Mouse (Mus musculus) CH12.LX (cell line): ENCODE data around the gene Rprd1b.

Experiments
- CTCF ChIP-seq, 2 experiments: IDR thresholded peaks in 1 of 2; conservative IDR thresholded peaks in 1 of 2; 2 replicates each; pipeline ENCODE4 v1.5.1; 2011 to 2012; ENCODE audit warnings: low read depth in 2 of 2, low read length in 2 of 2, improper control_type of control experiment in 1 of 2, inconsistent platforms in 1 of 2, mild to moderate bottlenecking in 1 of 2, moderate library complexity in 1 of 2
- HCFC1 ChIP-seq: IDR thresholded peaks from 2 replicates; pipeline ENCODE4 v1.6.1; 2012; ENCODE audit warnings: low read depth, mild to moderate bottlenecking, inconsistent platforms, low read length, improper control_type of control experiment
- MYC ChIP-seq: IDR thresholded peaks from 2 replicates; pipeline ENCODE4 v1.6.1; 2011; ENCODE audit warnings: low read depth, mild to moderate bottlenecking, improper control_type of control experiment, low read length
- POLR2A ChIP-seq: IDR thresholded peaks from 2 replicates; pipeline ENCODE4 v1.6.1; 2011; ENCODE audit warnings: low read depth, mild to moderate bottlenecking, improper control_type of control experiment, low read length
- RCOR1 ChIP-seq: conservative IDR thresholded peaks from 2 replicates; pipeline ENCODE4 v1.6.1; 2012; ENCODE audit warnings: low read depth, mild to moderate bottlenecking, inconsistent platforms, low read length, improper control_type of control experiment
- TCF12 ChIP-seq: IDR thresholded peaks from 2 replicates; pipeline ENCODE4 v1.6.1; 2014; ENCODE audit warnings: low read depth, mild to moderate bottlenecking, inconsistent platforms, low read length, improper control_type of control experiment

DNA sequence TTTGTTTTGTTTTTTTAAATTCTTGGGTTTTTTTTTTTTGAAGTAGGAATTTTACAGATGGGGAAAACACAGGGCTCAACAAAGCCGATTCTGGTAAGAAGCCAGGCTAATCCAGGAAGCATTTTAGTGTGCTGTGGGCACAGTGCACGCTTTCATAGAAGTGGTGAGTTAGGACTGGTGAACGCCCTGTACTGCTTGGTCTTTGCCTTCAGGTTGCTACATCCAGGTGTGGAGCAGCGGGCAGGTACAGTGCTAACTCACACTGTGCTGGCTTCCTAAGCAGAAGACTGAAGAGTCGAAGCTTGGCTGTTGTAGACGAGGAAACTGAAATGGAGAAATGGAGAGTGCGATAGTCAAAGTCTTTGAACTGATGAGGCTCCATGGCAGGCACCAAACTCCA, 1.7 kb downstream of the Rprd1b start:
- TF ChIP-seq POLR2A (no peak), MYC (no peak), RCOR1 (no peak), TCF12 (no peak), CTCF (conservative IDR thresholded peaks at IDR 0.05 in 1 of 2, IDR thresholded peaks at IDR 0.05 in 1 of 2; ENCODE audit: low read depth in 2 of 2, low read length in 2 of 2) (no peak), HCFC1 (no peak)
